Mouse (Mus musculus) brain, adult 2 months (tissue): ENCODE data around the gene Rlf.
"Not testable (repeated sequence)": the region's sequence is repeated elsewhere in the genome, so short reads cannot be mapped to it uniquely, and the experiment has no call there.

Experiments
- DNase-seq: peaks from one replicate; pipeline ENCODE4 v3.0.0; 2011; ENCODE audit warnings: low read depth, low spot score

Rlf gene

DNA sequence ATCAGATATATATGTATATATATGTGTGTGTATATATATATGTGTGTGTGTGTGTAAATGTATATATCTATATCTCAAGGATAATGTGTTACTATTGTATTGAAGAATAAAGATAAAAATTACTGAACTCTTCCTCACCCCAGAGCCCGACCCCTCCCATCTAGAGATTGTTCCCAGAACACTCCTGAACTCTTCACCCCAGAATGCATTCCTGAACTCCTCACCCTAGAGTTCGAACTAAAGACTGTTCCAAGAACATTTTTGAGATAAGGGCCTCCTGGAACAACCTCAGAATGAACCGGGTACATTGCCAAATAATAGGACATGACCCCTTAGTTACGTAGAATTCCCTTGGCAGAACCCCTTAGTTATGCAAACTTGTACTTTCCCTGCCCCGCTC is 48.2 kb downstream of the Rlf start:
- not testable (repeated sequence) for DNase-seq

DNA sequence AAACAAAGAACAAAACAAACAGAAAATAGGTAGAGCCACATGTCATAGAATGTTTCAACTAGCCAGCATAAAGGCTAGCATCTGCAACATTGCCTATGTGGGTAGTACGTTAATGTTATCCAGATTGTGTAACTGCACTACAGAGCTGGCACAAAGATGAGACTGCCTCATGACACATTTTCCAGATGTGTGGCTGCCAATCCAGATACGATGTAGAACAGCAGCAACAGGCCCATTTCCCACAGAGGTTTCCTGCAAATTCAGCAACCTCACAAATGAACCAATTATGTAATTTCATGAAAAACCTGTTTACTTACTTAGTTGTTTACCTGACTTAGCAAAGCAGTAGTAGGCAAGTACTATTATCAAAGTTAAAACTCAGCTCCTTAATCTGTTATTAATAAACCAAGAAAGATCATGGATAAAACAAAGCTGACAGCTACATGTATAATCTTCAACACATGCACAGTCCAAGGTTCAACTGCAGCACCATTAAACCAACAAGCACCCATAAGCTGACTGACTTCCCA is 51.3 kb downstream of the Rlf start:
- DNase-seq, result no peak

DNA sequence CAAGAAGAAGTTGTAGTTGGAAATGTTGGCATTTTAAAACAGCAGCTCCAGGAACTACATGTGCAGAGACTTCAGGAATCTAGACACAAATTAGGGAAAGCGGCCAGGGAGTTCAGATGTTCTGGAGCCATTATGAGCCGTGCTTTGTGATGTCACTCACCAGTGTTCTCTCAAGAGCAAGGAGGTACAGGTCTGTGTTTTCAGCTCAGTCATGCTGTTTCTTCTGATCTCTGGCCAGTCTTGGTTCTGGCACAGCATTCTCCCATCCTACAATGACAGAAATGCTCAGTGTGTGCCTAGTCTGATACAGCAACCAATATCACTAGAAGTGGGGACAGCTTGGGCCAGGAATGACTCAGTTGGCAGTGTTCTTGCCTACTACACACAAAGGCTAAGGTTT is 105.8 kb downstream of the Rlf start, which contains the start of gene Tmco2:
Gene Tmco2, minus strand, starts transcription at position 101 of the 400 bp plus-strand sequence.
- DNase-seq, result no peak

DNA sequence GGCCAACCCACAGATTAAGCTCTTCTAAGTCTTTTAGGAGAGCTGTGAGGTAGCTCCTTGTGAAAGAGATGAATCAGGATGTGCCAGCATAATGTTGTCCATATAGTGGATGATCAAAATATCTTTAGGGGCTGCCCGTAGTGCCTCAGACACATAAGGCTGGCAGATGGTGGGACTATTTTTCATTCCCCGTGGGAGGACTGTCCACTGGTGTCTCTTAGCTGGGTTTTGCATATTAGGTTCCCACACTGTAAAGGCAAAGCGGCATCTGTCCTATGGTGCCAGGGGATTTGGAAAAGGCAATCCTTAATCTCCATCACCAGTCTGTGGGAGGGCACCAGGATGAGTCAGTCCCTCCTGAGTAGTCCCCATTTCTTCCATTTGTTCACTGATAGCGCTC is 111.6 kb downstream of the Rlf start:
- peak; percentile 80 for DNase-seq

DNA sequence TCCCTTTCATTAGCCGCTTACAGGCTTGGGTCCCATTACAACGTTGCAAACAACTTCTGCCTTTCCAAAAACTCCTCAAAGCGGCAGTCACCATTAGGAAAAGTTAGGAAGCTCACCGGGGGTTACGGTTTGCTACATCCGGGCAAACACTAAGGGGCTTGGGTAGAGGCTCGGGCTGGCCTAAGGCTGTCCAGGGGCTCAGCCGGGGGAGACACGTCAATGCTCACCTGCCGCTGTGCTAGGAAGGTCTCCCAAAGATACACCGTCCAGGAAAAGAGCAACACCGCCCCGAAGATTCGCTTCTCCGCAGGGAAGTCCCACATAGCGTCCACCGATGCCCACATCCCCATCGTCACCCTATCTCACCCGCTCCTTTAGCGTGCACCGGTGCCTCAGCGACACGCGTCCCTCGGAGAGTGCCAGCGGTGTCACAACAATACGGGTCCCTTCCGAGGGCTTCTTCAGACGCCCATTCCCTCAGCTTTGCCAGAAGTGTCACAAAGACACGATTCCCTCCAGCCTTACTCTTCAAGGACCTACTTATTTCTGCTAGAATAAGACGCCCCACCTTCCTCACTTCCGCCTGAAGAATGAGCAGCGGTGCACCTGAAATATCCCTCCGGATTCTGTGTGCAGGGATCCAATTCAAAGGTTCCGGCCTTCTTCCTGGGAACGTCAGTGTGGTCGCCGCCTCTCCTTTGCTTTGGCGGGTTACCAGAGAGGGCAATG is 117.1 kb downstream of the Rlf start, which contains the start of gene Zmpste24:
Gene Zmpste24, minus strand, starts transcription at position 592 of the 729 bp plus-strand sequence.
- DNase-seq, result peak; percentile 98
